Comparison of ENCODE assay signal across 22 mouse cellular contexts in genomic region chr2:29655433-29655832, GRCm38 (mm10). TPM values are rescaled to one million over a fixed set of nuclear protein-coding genes. Genes with fewer than 3 reads are reported as not detected.
DNase-seq lines count a peak whose midpoint lies in the region; ATAC-seq and TF ChIP-seq lines count a peak whose summit lies in the region.
"Had no signal": no experiment of that assay in that cellular context is flagged by ENCODE, and none has a peak within 500 bp of the region (broad histone marks: within the 10 kb centered on the region; RNA-seq: fewer than 3 reads in every experiment).

No protein-coding gene starts in this region.

- no peak for DNase-seq in spleen, adult 2 months (ENCODE audit: low read depth in 1 of 2, low spot score in 2 of 2)
- DNase-seq in spleen, postnatal 4 days (ENCODE audit: low spot score in 2 of 2): no peak
- peak; percentile 12 for DNase-seq in CD4-positive helper T cell, adult 2 months (ENCODE audit: low read depth, low spot score)
- no peak for DNase-seq in CH12.LX (ENCODE audit: extremely low read depth)
- DNase-seq in forebrain, embryonic 10.5 days (ENCODE audit: extremely low spot score, low spot score): no peak
- no peak for DNase-seq in forebrain, embryonic 14.5 days (ENCODE audit: low spot score)
- no peak for DNase-seq in layer of hippocampus, adult 2 months (ENCODE audit: low spot score in 2 of 2)
- DNase-seq: adrenal gland, adult 8-10 months; adrenal gland, postnatal 14 days; adrenal gland, postnatal 36 days; B cell, adult 2 months; cerebellum, adult 11-12 months; cerebellum, adult 2 months; cerebellum, adult 9-10 months; cerebellum, postnatal 10 days; cerebellum, postnatal 25 days; forebrain, postnatal 0 days had no signal

- peak overlapping the region; percentile 79 for H3K27ac ChIP-seq in spleen, adult 2 months (ENCODE audit: insufficient read depth, low read length)
- peak overlapping the region; percentile 37; the same call in 1 of the 2 replicates for H3K27ac ChIP-seq in CH12.LX (ENCODE audit: insufficient read depth, low read depth)
- no peak overlapping the region for H3K27ac ChIP-seq in forebrain, embryonic 10.5 days
- H3K27ac ChIP-seq in forebrain, embryonic 14.5 days (ENCODE audit: low read depth, low read length): no peak overlapping the region
- H3K27ac ChIP-seq in layer of hippocampus, adult 2 months: no peak overlapping the region
- H3K27ac ChIP-seq: embryonic facial prominence, embryonic 10.5 days; embryonic facial prominence, embryonic 12.5 days; forebrain, embryonic 12.5 days; forebrain, embryonic 15.5 days had no signal

- H3K27me3 ChIP-seq in spleen, adult 2 months (ENCODE audit: control insufficient read depth, insufficient read depth, low read length): no peaks in the 10 kb centered on the region
- no peaks in the 10 kb centered on the region for H3K27me3 ChIP-seq in CH12.LX (replicated peaks)
- no peaks in the 10 kb centered on the region for H3K27me3 ChIP-seq in forebrain, embryonic 10.5 days (ENCODE audit: poor library complexity, severe bottlenecking)
- H3K27me3 ChIP-seq in forebrain, embryonic 14.5 days (replicated peaks; ENCODE audit: control insufficient read depth, insufficient read depth, low read length): no peaks in the 10 kb centered on the region
- H3K27me3 ChIP-seq: embryonic facial prominence, embryonic 12.5 days; forebrain, embryonic 12.5 days; forebrain, embryonic 15.5 days had no signal

- H3K79me2 ChIP-seq in CH12.LX (replicated peaks; ENCODE audit: control insufficient read depth, extremely low read depth, insufficient read depth, poor library complexity, severe bottlenecking): peaks cover 98% of the 10 kb centered on the region

- no peak for TF ChIP-seq CTCF in spleen, adult 2 months (IDR thresholded peaks at IDR 0.05; ENCODE audit: extremely low read depth, insufficient read depth, insufficient read length, insufficient replicate concordance)
- TF ChIP-seq CTCF in CH12.LX (conservative IDR thresholded peaks at IDR 0.05 in 1 of 2, IDR thresholded peaks at IDR 0.05 in 1 of 2; ENCODE audit: low read depth in 2 of 2, low read length in 2 of 2): no peak
- no peak for TF ChIP-seq CTCF in layer of hippocampus, adult 2 months (conservative IDR thresholded peaks at IDR 0.05)

- dilution Hi-C loops in CH12.LX (cut with MboI; ENCODE audit: extremely low pct_ligation_motif_present, extremely low pct_unique_long_range_greater_than_20kb, low sequenced_read_pairs): no loop called here

- TF ChIP-seq RAD21 in CH12.LX (IDR thresholded peaks at IDR 0.05; ENCODE audit: low read depth, low read length): no peak

- H3K36me3 ChIP-seq in spleen, adult 2 months (ENCODE audit: control insufficient read depth, insufficient read depth, low read length): no peaks in the 10 kb centered on the region
- peaks cover 5 to 67% of the 10 kb centered on the region in 2 experiments for H3K36me3 ChIP-seq in CH12.LX (replicated peaks in 1 of 2; ENCODE audit: control insufficient read depth in 1 of 2, insufficient read depth in 1 of 2, low read length in 1 of 2)
- H3K36me3 ChIP-seq in forebrain, embryonic 10.5 days (replicated peaks): no peaks in the 10 kb centered on the region; the same call in 1 of the 2 replicates
- no peaks in the 10 kb centered on the region for H3K36me3 ChIP-seq in forebrain, embryonic 14.5 days (ENCODE audit: control insufficient read depth, insufficient read depth, low read length)
- H3K36me3 ChIP-seq: embryonic facial prominence, embryonic 10.5 days; embryonic facial prominence, embryonic 12.5 days; forebrain, embryonic 12.5 days; forebrain, embryonic 15.5 days had no signal

- in situ Hi-C loops in CH12.LX (cut with MboI; ENCODE audit: low pct_ligation_motif_present, low pct_unique_long_range_greater_than_20kb, low sequenced_read_pairs): no loop called here

- H3K9ac ChIP-seq in CH12.LX (ENCODE audit: insufficient read depth, low read depth): no peak overlapping the region
- H3K9ac ChIP-seq in forebrain, embryonic 14.5 days (ENCODE audit: low read length): no peak overlapping the region
- H3K9ac ChIP-seq: embryonic facial prominence, embryonic 12.5 days; forebrain, embryonic 12.5 days; forebrain, embryonic 15.5 days; forebrain, postnatal 0 days had no signal

- 69% methylated on average over 5 of the region's 5 CpGs for WGBS in spleen, adult 2 months
- WGBS in forebrain, embryonic 10.5 days: 96% methylated on average over 5 of the region's 5 CpGs
- 97% methylated on average over 5 of the region's 5 CpGs for WGBS in forebrain, embryonic 14.5 days

- H3K9me3 ChIP-seq in CH12.LX (replicated peaks; ENCODE audit: low read length): no peaks in the 10 kb centered on the region
- H3K9me3 ChIP-seq in forebrain, embryonic 10.5 days: no peaks in the 10 kb centered on the region
- no peaks in the 10 kb centered on the region for H3K9me3 ChIP-seq in forebrain, embryonic 14.5 days (replicated peaks; ENCODE audit: control insufficient read depth, low read length)
- H3K9me3 ChIP-seq: embryonic facial prominence, embryonic 10.5 days; embryonic facial prominence, embryonic 12.5 days; forebrain, embryonic 12.5 days; forebrain, embryonic 15.5 days had no signal

- peak; percentile 59 for TF ChIP-seq EP300 in CH12.LX (IDR thresholded peaks at IDR 0.05; ENCODE audit: low read length)

- ATAC-seq in inflammation-experienced regulatory T-cells, adult 6 months: peak; percentile 73
- ATAC-seq in forebrain, embryonic 14.5 days: no peak
- ATAC-seq: forebrain, embryonic 15.5 days; forebrain, postnatal 0 days had no signal

- H3K4me2 ChIP-seq in CH12.LX (ENCODE audit: insufficient read depth, low read depth, poor library complexity, severe bottlenecking): no peak overlapping the region
- no peak overlapping the region for H3K4me2 ChIP-seq in forebrain, embryonic 14.5 days (ENCODE audit: low read length)
- H3K4me2 ChIP-seq: embryonic facial prominence, embryonic 12.5 days; forebrain, embryonic 12.5 days; forebrain, embryonic 15.5 days had no signal

- H3K4me3 ChIP-seq in spleen, adult 2 months (ENCODE audit: extremely low read depth, insufficient read depth, insufficient read length): no peak overlapping the region
- no peak overlapping the region for H3K4me3 ChIP-seq in CH12.LX (replicated peaks in 1 of 3; ENCODE audit: low read depth in 2 of 3, low read length in 2 of 3, poor library complexity in 1 of 3)
- H3K4me3 ChIP-seq in forebrain, embryonic 10.5 days: no peak overlapping the region
- no peak overlapping the region for H3K4me3 ChIP-seq in forebrain, embryonic 14.5 days (ENCODE audit: low read depth, low read length)
- H3K4me3 ChIP-seq in layer of hippocampus, adult 2 months: no peak overlapping the region
- H3K4me3 ChIP-seq: embryonic facial prominence, embryonic 10.5 days; embryonic facial prominence, embryonic 12.5 days; forebrain, embryonic 12.5 days; forebrain, embryonic 15.5 days had no signal

- peaks cover 33% of the 10 kb centered on the region for H3K4me1 ChIP-seq in spleen, adult 2 months (ENCODE audit: control insufficient read depth, insufficient read depth, insufficient read length)
- H3K4me1 ChIP-seq in CH12.LX (ENCODE audit: control insufficient read depth in 1 of 2, insufficient read depth in 2 of 2): peaks cover 54 to 97% of the 10 kb centered on the region in 2 experiments
- H3K4me1 ChIP-seq in forebrain, embryonic 10.5 days: peaks cover 38% of the 10 kb centered on the region
- peaks cover 2% of the 10 kb centered on the region; the same call in 1 of the 2 replicates for H3K4me1 ChIP-seq in forebrain, embryonic 14.5 days (ENCODE audit: control insufficient read depth, insufficient read depth, low read length)

- no peak for TF ChIP-seq POLR2A in spleen, adult 2 months (IDR thresholded peaks at IDR 0.05; ENCODE audit: low read depth, low read length)
- no peak for TF ChIP-seq POLR2A in CH12.LX (IDR thresholded peaks at IDR 0.05; ENCODE audit: low read depth, low read length)

TF ChIP-seq in CH12.LX, 34 proteins besides CTCF, POLR2A, EP300 and RAD21 (continues in another document):
- TF ChIP-seq BHLHE40 (IDR thresholded peaks at IDR 0.05; ENCODE audit: low read depth, low read length) (no peak), TCF12 (IDR thresholded peaks at IDR 0.05; ENCODE audit: low read depth, low read length) (no peak), HCFC1 (IDR thresholded peaks at IDR 0.05; ENCODE audit: low read depth, low read length) (no peak), JUND (conservative IDR thresholded peaks at IDR 0.05; ENCODE audit: low read depth, low read length) (peak; percentile 45), IRF4 (IDR thresholded peaks at IDR 0.05; ENCODE audit: low read depth, low read length) (peak; percentile 66), NRF1 (IDR thresholded peaks at IDR 0.05; ENCODE audit: low read depth, low read length) (no peak), MAX (IDR thresholded peaks at IDR 0.05; ENCODE audit: low read length) (no peak), CHD1 (IDR thresholded peaks at IDR 0.05; ENCODE audit: low read depth, low read length) (0 out of 2 replicates have a peak, but pooled peaks have one; percentile 4), UBTF (IDR thresholded peaks at IDR 0.05; ENCODE audit: low read depth, low read length) (no peak), ZMIZ1 (IDR thresholded peaks at IDR 0.05; ENCODE audit: low read depth, low read length) (no peak), MXI1 (IDR thresholded peaks at IDR 0.05; ENCODE audit: low read depth, low read length) (0 out of 2 replicates have a peak, but pooled peaks have one; percentile 11), NELFE (IDR thresholded peaks at IDR 0.05; ENCODE audit: low read depth, low read length) (no peak), SIN3A (IDR thresholded peaks at IDR 0.05; ENCODE audit: low read length) (0 out of 2 replicates have a peak, but pooled peaks have one; percentile 35), JUN (IDR thresholded peaks at IDR 0.05; ENCODE audit: insufficient read depth, low read depth, low read length) (peak; percentile 12; the same call in 1 of the 2 replicates), ETS1 (conservative IDR thresholded peaks at IDR 0.05; ENCODE audit: low read depth, low read length) (0 out of 2 replicates have a peak, but pooled peaks have one; percentile 9), ZKSCAN1 (IDR thresholded peaks at IDR 0.05; ENCODE audit: borderline replicate concordance, low read depth, low read length) (peak; percentile 75), KAT2A (IDR thresholded peaks at IDR 0.05; ENCODE audit: insufficient replicate concordance, low read length) (no peak), PAX5 (IDR thresholded peaks at IDR 0.05; ENCODE audit: low read length) (no peak)

RNA-seq across cellular contexts. Expression of gene Rapgef1, which starts 35.9 kb away (rescaled TPM):
- 75.1 and 95.9 TPM in 2 replicates for polyA plus RNA-seq in spleen, adult 2 months (2012; rRNA removed)
- total RNA-seq in CH12.LX (2012; rRNA removed): 149 and 185 TPM in 2 replicates
- total RNA-seq in CH12.LX (2014; rRNA removed): 84.0 and 86.5 TPM in 2 replicates
- polyA plus RNA-seq in CH12.LX (2012; ENCODE audit: insufficient read length, low read depth): 143 and 170 TPM in 2 replicates
- 10 to 100 TPM; 26.4 to 37.9 (median 29.7) TPM for polyA plus RNA-seq in inflammation-experienced regulatory T-cells, adult 6 months (2017; shearing (Covaris generic))
- 15.9 and 17.2 TPM in 2 replicates for polyA plus RNA-seq in forebrain, embryonic 10.5 days (2016; fragmentation: Nextera tagmentation; extraction: Ambion mirVana)
- polyA plus RNA-seq in forebrain, embryonic 14.5 days (2014; fragmentation: Nextera tagmentation; extraction: Ambion mirVana): 17.3 and 19.9 TPM in 2 replicates
- 10 to 100 TPM; 91.3 to 94.9 TPM for total RNA-seq in layer of hippocampus, adult 2 months (2021)

Comparison
In these comparisons a context has a peak if more than half of its experiments do, and no peak if none do; other contexts are left out.
1. H3K27ac ChIP-seq: peak in spleen, adult 2 months (single experiment) and CH12.LX (single experiment); none in forebrain, embryonic 10.5 days (single experiment), forebrain, embryonic 14.5 days (single experiment) and layer of hippocampus, adult 2 months (single experiment).